In genomic region chr8:81867020-81867419, GRCm38 (mm10) we compare ENCODE assay signal across 11 mouse cellular contexts.
A peak's percentile ranks its signal among the peaks of the same experiment; 100 is the strongest.
DNase-seq lines count a peak whose midpoint lies in the region.
"Had no signal": no experiment of that assay in that cellular context is flagged by ENCODE, and none has a peak within 500 bp of the region (broad histone marks: within the 10 kb centered on the region; RNA-seq: fewer than 3 reads in every experiment).

No protein-coding gene starts in this region.

- intact Hi-C loops in gastrocnemius, postnatal 14 days (cut with DNase I; ENCODE audit: low total_unique reads) = no loop called here
- intact Hi-C loops in gastrocnemius, postnatal 36 days (cut with DNase I) = no loop called here

- DNase-seq in gastrocnemius, postnatal 14 days = peak; percentile 16
- DNase-seq in gastrocnemius, postnatal 36 days = no peak
- peak; percentile 5 for DNase-seq in urinary bladder, postnatal 14 days (ENCODE audit: low spot score)
- no peak for DNase-seq in urinary bladder, postnatal 4 days (ENCODE audit: low spot score in 2 of 2)
- DNase-seq in fibroblast of lung, adult 2 months (ENCODE audit: low read depth) = peak; percentile 91
- DNase-seq in spleen, postnatal 14 days (ENCODE audit: low spot score in 2 of 2) = no peak
- no peak for DNase-seq in cerebellum, adult 8-10 months
- DNase-seq in cerebellum, adult 18-20 months = no peak
- DNase-seq: cerebellum, postnatal 36 days; kidney, adult 8-10 months; lung, embryonic 14.5 days had no signal

Comparison
In these comparisons a context has a peak if more than half of its experiments do, and no peak if none do; other contexts are left out.
1. DNase-seq: peak in gastrocnemius, postnatal 14 days (single experiment), urinary bladder, postnatal 14 days (single experiment) and fibroblast of lung, adult 2 months (single experiment); none in gastrocnemius, postnatal 36 days (0 of 2), urinary bladder, postnatal 4 days (0 of 2), spleen, postnatal 14 days (0 of 2), cerebellum, adult 8-10 months (single experiment) and cerebellum, adult 18-20 months (0 of 2).